Mouse (Mus musculus): ENCODE measurements around the gene Mtfr1l.
A peak's percentile ranks its signal among the peaks of the same experiment; 100 is the strongest.

Gene Mtfr1l

DNA sequence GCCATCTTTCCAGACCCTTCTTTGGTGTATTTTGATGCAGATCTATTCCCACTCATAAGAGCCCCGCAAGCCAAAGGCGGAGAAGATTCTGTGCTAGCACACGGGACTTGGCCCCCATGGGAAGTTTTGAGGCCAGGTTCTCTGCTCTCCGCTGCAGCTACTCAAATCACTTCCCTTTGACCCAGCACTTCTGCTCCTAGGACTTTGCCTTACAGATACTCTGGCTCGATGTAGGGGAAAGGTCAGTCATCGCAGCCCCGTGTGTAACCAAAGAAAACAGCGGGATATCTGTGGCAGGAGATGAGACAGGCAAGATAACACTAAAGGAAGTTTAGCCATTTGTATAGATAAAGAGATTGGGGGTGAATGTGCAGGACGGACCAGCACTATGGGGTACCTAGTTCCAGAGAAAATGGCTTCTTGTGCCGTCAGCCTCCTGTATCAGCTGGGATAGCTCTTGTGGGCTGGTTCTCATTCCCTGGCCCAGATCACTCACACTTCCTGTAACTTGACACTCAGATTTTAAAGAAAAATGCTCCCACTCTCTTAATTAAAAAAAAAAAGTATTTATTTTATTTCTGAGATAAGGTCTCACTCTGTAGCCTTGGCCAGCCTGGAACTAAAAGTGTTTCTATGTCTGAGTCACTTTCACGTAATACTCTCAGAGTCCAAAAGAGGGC, 45.1 kb downstream of the Mtfr1l start:
- DNase-seq (ENCODE audit: low spot score in 2 of 2) = no peak

- no peak for DNase-seq (ENCODE audit: low spot score in 2 of 2)
Measured at GRCm38 (mm10) chr4:134488211-134488610, 47.0 kb downstream of the Mtfr1l start.

- peak in 1 of 2 experiments; percentile 4 for DNase-seq (ENCODE audit: low spot score in 2 of 2)
Measured at GRCm38 (mm10) chr4:134485151-134485900, 49.9 kb downstream of the Mtfr1l start.

- no peak for DNase-seq (ENCODE audit: low spot score in 2 of 2)
Measured at GRCm38 (mm10) chr4:134484231-134484630, 51.0 kb downstream of the Mtfr1l start.

GRCm38 (mm10) chr4:134483696-134484095, 51.5 kb downstream of the Mtfr1l start:
- peak in 1 of 2 experiments; percentile 5 for DNase-seq (ENCODE audit: low spot score in 2 of 2)

- DNase-seq (ENCODE audit: low spot score in 2 of 2) = no peak
Measured at GRCm38 (mm10) chr4:134483078-134483688, 52.0 kb downstream of the Mtfr1l start.

DNA sequence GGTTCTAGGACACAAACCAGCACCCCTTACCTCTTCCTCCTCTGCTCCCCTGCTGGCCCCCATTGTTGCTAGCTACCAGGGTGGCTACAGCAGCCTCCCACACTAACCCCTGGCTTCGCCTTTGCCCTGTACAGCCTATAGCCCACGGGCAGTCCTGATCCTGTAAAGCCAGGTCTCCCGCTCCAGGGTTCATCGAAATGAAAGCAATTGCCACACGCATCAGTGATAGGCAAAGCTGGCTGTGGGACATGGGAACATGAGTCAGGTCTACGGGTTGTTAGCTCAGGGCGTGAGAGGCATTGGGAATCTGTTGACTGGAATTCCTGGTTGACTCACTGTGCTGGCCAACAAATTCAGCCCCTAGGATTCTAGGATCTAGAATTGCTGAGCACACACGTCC, 52.7 kb downstream of the Mtfr1l start:
- peak in 1 of 2 experiments; percentile 4 for DNase-seq (ENCODE audit: low spot score in 2 of 2)

DNA sequence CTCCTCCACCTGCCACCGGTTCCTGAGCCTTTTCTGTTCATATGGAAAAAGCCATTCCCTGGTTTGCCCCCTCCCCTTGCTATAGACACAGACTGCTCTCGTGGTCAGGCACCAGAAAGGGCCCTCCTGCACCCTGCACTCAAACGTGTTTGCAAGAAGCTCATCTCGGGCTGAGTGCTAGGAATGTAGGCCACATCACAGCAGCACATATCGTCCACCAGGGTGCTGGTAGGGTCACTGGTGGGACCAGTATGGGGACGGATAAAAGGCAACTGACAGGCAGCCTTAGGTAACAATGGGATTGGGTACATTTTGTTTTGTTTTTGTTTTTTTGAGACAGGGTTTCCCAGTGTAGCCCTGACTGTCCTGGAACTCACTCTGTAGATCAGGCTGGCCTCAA, 53.9 kb downstream of the Mtfr1l start:
- no peak for DNase-seq (ENCODE audit: low spot score in 2 of 2)

DNA sequence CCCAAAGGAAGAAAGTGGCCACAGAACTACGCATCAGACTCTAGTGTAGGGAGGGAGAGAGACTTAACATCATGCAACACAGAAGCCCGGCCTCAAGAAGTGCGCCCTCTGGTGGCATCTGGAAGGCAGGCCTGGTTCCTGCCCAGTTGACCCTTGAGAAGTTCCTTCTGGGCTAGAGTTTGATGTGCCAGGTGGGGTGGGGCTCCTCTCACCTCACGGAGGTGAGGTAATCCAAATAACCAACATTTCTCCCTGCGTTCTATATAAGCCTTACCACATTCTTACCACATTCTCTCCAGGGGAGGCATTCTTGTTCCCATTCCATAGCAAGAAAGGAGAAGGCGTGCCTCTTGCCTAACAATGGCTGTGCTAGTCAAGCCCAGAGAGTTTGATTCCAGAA, 54.3 kb downstream of the Mtfr1l start:
- DNase-seq (ENCODE audit: low spot score in 2 of 2) = peak in 1 of 2 experiments; percentile 67

GRCm38 (mm10) chr4:134479839-134480238, 55.3 kb downstream of the Mtfr1l start:
- no peak for DNase-seq (ENCODE audit: low spot score in 2 of 2)

- peak; percentile 78 to 90 for DNase-seq (ENCODE audit: low spot score in 2 of 2)
Measured at GRCm38 (mm10) chr4:134478031-134478430, 57.2 kb downstream of the Mtfr1l start.

DNA sequence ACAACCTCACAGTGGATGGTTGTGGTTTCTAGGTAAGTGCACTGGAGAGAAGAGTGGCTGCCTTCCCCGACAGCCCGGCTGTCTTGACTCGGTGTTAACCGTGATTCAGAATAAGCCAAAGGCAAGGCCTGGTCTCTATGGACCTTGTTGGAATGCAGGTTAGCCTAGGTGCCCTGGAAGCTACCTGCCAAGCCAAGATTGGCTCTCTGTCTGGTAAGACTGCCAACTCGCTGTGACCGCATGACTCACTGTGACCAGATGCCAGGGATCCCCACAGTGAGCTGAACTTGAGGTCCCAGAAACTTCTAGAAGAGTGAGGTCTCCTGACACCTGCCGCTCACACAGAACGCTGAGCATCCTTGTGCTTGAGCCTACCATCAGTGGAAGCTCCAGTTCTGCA, 58.3 kb downstream of the Mtfr1l start:
- no peak for DNase-seq (ENCODE audit: low spot score in 2 of 2)
